Mouse (Mus musculus): ENCODE measurements around the gene Syncrip.
A peak's percentile ranks its signal among the peaks of the same experiment; 100 is the strongest.
"Not testable (repeated sequence)": the region's sequence is repeated elsewhere in the genome, so short reads cannot be mapped to it uniquely, and the experiment has no call there.

The Syncrip gene

GRCm38 (mm10) chr9:88482829-88483396 lies 539 bp upstream of the Syncrip start:
- peak; percentile 67 to 81 for DNase-seq (ENCODE audit: low spot score in 2 of 2)

- DNase-seq (ENCODE audit: low spot score in 2 of 2): peak; percentile 34 to 65
Observed at GRCm38 (mm10) chr9:88481791-88482160, 598 bp downstream of the Syncrip start.

DNA sequence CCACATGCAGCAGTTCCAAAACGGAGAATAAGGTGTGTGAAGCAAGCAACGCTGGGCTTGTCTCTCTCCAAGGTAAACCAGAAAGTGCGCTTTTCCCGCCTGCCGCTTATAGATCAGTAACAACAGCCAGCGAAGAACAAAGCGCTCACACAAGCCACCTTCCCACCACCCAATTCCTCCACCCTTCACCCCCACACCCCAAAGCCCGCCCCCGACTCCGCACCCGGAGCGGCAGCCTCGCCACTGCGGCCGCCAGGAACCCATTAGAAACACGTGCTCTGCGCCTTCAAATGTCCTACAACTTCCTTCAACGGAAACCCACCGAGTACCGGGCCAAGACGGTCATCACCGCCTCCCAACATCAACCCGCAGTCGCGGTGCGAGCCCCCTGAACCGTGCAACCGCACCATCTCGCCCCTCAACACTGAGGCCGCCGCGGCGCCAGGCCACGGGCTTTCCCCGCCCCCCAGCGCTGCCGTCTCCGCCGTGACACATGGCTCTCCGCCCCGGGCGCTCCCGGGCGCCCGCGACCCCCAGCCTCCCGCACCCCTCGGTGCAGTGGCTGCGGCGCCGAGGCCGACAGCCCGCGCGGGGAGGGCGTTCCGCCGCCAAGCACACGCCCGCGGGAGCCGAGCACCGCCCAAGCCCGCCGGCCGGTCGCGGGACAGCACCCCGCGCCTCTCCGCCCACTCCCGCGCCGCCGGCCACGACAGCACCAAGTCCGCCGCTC lies 1.1 kb downstream of the Syncrip start:
- peak; percentile 37 to 47 for DNase-seq (ENCODE audit: low spot score in 2 of 2)

DNA sequence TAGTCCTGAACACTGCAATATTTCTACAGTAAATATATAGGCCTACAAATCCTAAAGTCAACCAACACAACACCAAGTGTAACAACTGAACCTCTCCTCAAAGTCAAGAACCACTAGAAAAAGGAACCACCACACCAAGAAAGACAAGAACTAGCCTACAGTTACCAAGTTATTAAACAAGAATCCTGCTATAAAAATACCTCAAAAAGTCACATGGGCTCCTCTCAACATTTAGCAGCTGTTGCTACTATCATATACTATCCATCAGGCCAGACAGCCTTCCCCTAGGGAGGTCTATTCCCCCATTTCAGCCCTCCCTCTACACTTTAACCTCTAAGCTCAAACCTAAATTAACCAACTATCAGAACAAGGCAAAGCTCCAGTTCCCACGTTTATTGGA lies 2.3 kb downstream of the Syncrip start:
- DNase-seq (ENCODE audit: low spot score in 2 of 2): no peak

- DNase-seq (ENCODE audit: low spot score in 2 of 2): no peak
Observed at GRCm38 (mm10) chr9:88476138-88476537, 6.2 kb downstream of the Syncrip start.

- not testable (repeated sequence) for DNase-seq (ENCODE audit: low spot score in 2 of 2)
Observed at GRCm38 (mm10) chr9:88461017-88461416, 21.4 kb downstream of the Syncrip start.

GRCm38 (mm10) chr9:88439991-88440390 lies 42.4 kb downstream of the Syncrip start:
- no peak for DNase-seq (ENCODE audit: low spot score in 2 of 2)

GRCm38 (mm10) chr9:88439238-88439600 lies 43.2 kb downstream of the Syncrip start:
- DNase-seq (ENCODE audit: low spot score in 2 of 2): no peak

- peak; percentile 97 to 98 for DNase-seq (ENCODE audit: low spot score in 2 of 2)
Observed at GRCm38 (mm10) chr9:88438555-88439237, 43.7 kb downstream of the Syncrip start, which contains the start of gene Snx14. Gene Snx14, minus strand, starts transcription at chr9:88438958.

DNA sequence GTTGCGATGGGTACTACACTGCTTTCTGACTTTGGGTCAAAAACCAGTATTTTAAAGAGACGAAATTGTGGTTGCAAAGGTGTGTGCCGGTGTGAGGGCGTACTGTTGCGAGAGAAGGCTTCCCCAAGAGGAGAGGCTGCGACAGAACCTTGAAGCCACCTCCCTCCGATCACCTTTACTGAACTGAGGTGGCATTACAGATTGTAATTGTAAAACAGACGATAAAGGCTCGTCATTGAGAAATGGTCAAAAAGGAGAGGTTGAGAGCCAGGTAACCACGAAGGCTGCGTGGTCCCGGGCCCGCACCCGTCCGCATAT lies 44.2 kb downstream of the Syncrip start:
- DNase-seq (ENCODE audit: low spot score in 2 of 2): no peak

DNA sequence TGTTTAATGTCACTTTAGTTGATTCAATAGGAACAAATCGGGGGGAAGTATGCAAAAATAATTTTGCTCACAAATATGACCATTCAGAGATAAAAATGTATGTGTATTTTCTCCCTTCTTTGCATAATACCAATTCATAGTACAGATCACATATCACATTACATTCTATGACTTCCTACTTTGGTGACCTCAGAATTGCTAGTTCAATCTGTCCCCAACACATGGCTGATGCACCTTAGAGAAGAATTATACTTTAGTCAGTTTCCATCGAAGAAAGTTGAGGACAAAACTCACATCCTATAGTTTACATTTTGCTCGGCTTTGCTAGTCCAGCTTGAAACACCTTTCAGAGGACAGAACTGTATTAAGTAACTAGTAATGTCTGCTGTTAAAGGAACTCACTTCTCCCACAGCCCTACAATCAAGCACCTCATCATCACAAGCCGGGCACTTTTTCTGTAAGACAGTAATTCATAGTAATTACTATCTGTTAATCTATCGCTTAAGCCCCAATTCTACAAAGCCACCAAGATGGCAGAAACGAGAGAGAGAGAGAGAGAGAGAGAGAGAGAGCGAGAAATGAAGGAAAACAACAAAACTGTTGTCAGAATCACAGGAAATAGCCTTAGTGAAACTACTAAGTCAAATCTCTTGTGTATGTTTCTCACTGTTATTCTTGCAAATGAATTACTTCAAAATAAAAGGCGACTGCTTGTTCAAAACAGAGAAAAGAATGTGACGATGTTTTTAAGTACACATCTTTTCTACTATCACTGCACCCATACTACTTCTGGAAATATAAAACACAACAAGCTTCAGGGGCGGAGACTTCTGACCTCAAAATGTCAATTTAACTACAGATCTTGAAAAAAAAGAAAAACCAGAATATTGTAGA lies 44.8 kb downstream of the Syncrip start:
- no peak for DNase-seq (ENCODE audit: low spot score in 2 of 2)

- DNase-seq (ENCODE audit: low spot score in 2 of 2): no peak
Observed at GRCm38 (mm10) chr9:88424356-88424755, 58.0 kb downstream of the Syncrip start.

GRCm38 (mm10) chr9:88422428-88422827 lies 59.9 kb downstream of the Syncrip start:
- DNase-seq (ENCODE audit: low spot score in 2 of 2): no peak

GRCm38 (mm10) chr9:88416752-88417151 lies 65.6 kb downstream of the Syncrip start:
- DNase-seq (ENCODE audit: low spot score in 2 of 2): no peak

DNA sequence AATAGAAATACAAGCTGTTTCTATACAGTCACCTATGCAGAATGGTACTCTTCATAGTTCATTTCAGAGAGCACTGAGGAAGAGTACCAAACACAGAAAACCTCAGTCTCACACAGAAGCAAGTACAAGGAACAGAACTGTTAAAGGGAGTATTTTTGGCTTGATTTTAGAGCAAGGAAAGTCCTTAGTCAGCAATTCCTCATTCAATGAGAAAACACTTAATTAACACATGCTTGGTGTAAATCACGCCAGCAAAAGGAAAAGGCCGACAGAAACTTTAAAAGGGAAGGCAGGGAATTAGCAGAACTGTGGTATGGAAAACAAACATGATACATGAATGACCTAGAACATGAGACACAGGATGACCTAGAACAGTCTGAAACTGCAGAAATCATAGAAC lies 72.4 kb downstream of the Syncrip start:
- no peak for DNase-seq (ENCODE audit: low spot score in 2 of 2)

DNA sequence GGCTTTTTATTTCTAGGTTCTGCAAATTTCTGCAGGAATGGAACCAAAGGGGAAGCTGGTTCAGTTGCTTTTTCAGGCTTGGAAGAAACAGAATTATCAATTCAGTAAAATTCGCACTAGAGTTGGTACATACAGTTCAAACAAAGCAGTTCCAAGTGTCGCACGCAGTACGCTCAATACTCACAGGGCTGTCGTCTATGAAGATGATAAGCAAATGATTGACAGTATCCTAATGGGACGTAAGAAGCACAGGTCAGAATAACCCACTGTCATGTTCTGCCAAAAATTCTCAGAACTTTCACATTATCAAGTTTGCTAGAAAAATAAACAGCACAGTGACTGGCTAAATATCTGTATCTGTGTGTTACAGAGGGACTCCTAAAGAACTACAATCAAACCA lies 77.9 kb downstream of the Syncrip start:
- no peak for DNase-seq (ENCODE audit: low spot score in 2 of 2)

- DNase-seq (ENCODE audit: low spot score in 2 of 2): no peak
Observed at GRCm38 (mm10) chr9:88404088-88404487, 78.3 kb downstream of the Syncrip start.

DNA sequence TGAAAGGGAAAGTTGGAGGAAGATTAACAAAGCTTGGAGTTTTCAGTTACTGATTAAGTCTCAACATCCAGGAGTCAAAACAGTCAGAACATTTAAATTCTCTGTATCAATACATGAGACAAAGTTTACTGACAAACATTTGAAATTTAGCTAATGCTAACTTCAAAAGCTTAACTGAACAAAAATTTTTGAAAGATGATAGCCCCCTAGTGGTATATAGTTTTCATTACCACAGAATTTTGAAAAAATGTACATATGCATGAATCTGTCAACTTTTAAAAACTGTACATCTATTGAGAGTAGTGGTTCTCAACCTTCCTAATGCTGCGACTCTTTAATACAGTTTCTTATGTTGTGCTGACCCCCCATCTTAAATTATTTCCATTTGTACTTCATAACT lies 83.9 kb downstream of the Syncrip start:
- no peak for DNase-seq (ENCODE audit: low spot score in 2 of 2)
